Mouse (Mus musculus) cerebellum, postnatal 36 days (tissue): Measurements from ENCODE around the gene March4.

Experiments used
- DNase-seq, 2 experiments: peaks; one replicate each; pipeline ENCODE4 v3.0.0; 2021 to 2022; ENCODE audit warnings: mixed read lengths in 2 of 2

The March4 gene

GRCm38 (mm10) chr1:72529192-72529591, 7.5 kb downstream of the March4 start:
- no peak for DNase-seq

GRCm38 (mm10) chr1:72523601-72524000, 13.1 kb downstream of the March4 start:
- no peak for DNase-seq

GRCm38 (mm10) chr1:72510778-72511520, 25.8 kb downstream of the March4 start:
- DNase-seq: no peak

GRCm38 (mm10) chr1:72509551-72509950, 27.2 kb downstream of the March4 start:
- DNase-seq: no peak

- DNase-seq: no peak
Measured at GRCm38 (mm10) chr1:72507670-72508069, 29.1 kb downstream of the March4 start.

GRCm38 (mm10) chr1:72506202-72506601, 30.5 kb downstream of the March4 start:
- no peak for DNase-seq

GRCm38 (mm10) chr1:72497609-72498008, 39.1 kb downstream of the March4 start:
- DNase-seq: no peak

GRCm38 (mm10) chr1:72493454-72493853, 43.3 kb downstream of the March4 start:
- no peak for DNase-seq

- DNase-seq: no peak
Measured at GRCm38 (mm10) chr1:72492666-72493065, 44.1 kb downstream of the March4 start.

- DNase-seq: no peak
Measured at GRCm38 (mm10) chr1:72491307-72491706, 45.4 kb downstream of the March4 start.

- DNase-seq: no peak
Measured at GRCm38 (mm10) chr1:72490801-72491200, 45.9 kb downstream of the March4 start.

- DNase-seq: no peak
Measured at GRCm38 (mm10) chr1:72490193-72490592, 46.5 kb downstream of the March4 start.

GRCm38 (mm10) chr1:72476594-72476993, 60.1 kb downstream of the March4 start:
- no peak for DNase-seq

GRCm38 (mm10) chr1:72469075-72469474, 67.7 kb downstream of the March4 start:
- DNase-seq: no peak

- DNase-seq: peak; percentile 29 to 40
Measured at GRCm38 (mm10) chr1:72468466-72469003, 68.2 kb downstream of the March4 start.

- DNase-seq: no peak
Measured at GRCm38 (mm10) chr1:72464926-72465583, 71.7 kb downstream of the March4 start.

GRCm38 (mm10) chr1:72462516-72462915, 74.2 kb downstream of the March4 start:
- peak in 1 of 2 experiments; percentile 11 for DNase-seq

- no peak for DNase-seq
Measured at GRCm38 (mm10) chr1:72457652-72458051, 79.1 kb downstream of the March4 start.

GRCm38 (mm10) chr1:72455923-72456322, 80.8 kb downstream of the March4 start:
- no peak for DNase-seq

GRCm38 (mm10) chr1:72454733-72455201, 82.0 kb downstream of the March4 start:
- no peak for DNase-seq

- peak; percentile 24 to 39 for DNase-seq
Measured at GRCm38 (mm10) chr1:72452839-72453238, 83.9 kb downstream of the March4 start.

- no peak for DNase-seq
Measured at GRCm38 (mm10) chr1:72450790-72451189, 85.9 kb downstream of the March4 start.

GRCm38 (mm10) chr1:72449752-72450151, 87.0 kb downstream of the March4 start:
- no peak for DNase-seq

GRCm38 (mm10) chr1:72442747-72443146, 94.0 kb downstream of the March4 start:
- DNase-seq: no peak
